Mouse (Mus musculus): Measurements from ENCODE around the gene Gm13289. TPM values are rescaled to one million over a fixed set of nuclear protein-coding genes. Genes with fewer than 3 reads are reported as not detected.

The Gm13289 gene
- polyA plus RNA-seq, 1 experiment from 2014 or later, result not detected

Other genes with a start within 250 kb of the Gm13289 start
- gene Ifna15, start 218.7 kb upstream of the Gm13289 start, polyA plus RNA-seq (2015; fragmentation: Nextera tagmentation; extraction: Ambion mirVana), result not detected in 2 replicates
- gene Ifna14, start 205.1 kb upstream of the Gm13289 start, polyA plus RNA-seq (2015; fragmentation: Nextera tagmentation; extraction: Ambion mirVana), result not detected in 2 replicates
- gene Ifna9, start 184.5 kb upstream of the Gm13289 start, polyA plus RNA-seq (2015; fragmentation: Nextera tagmentation; extraction: Ambion mirVana), result not detected in 2 replicates
- not detected in 2 replicates for gene Ifna12, start 173.5 kb upstream of the Gm13289 start, polyA plus RNA-seq (2015; fragmentation: Nextera tagmentation; extraction: Ambion mirVana)
- not detected in 2 replicates for gene C87499, start 142.5 kb upstream of the Gm13289 start, polyA plus RNA-seq (2015; fragmentation: Nextera tagmentation; extraction: Ambion mirVana)
- not detected in 2 replicates for gene Ifna13, start 132.5 kb upstream of the Gm13289 start, polyA plus RNA-seq (2015; fragmentation: Nextera tagmentation; extraction: Ambion mirVana)
- gene Ifna16, start 100.0 kb upstream of the Gm13289 start, polyA plus RNA-seq (2015; fragmentation: Nextera tagmentation; extraction: Ambion mirVana), result not detected in 2 replicates
- not detected in 2 replicates for gene Ifna2, start 93.0 kb upstream of the Gm13289 start, polyA plus RNA-seq (2015; fragmentation: Nextera tagmentation; extraction: Ambion mirVana)
- not detected in 2 replicates for gene Ifnab, start 85.6 kb upstream of the Gm13289 start, polyA plus RNA-seq (2015; fragmentation: Nextera tagmentation; extraction: Ambion mirVana)
- gene Gm26566, start 55.1 kb upstream of the Gm13289 start, polyA plus RNA-seq (2015; fragmentation: Nextera tagmentation; extraction: Ambion mirVana), result 0.84 and 1.0 TPM in 2 replicates
- 111 and 122 TPM in 2 replicates for gene Klhl9, start 54.5 kb upstream of the Gm13289 start, polyA plus RNA-seq (2015; fragmentation: Nextera tagmentation; extraction: Ambion mirVana)
- not detected in 2 replicates for gene Gm13271, start 22.1 kb upstream of the Gm13289 start, polyA plus RNA-seq (2015; fragmentation: Nextera tagmentation; extraction: Ambion mirVana)
- gene Gm13283, start 16.8 kb upstream of the Gm13289 start, polyA plus RNA-seq (2015; fragmentation: Nextera tagmentation; extraction: Ambion mirVana), result 0.22 and 0.63 TPM in 2 replicates
- gene Gm13290, start 3.1 kb upstream of the Gm13289 start, polyA plus RNA-seq (2015; fragmentation: Nextera tagmentation; extraction: Ambion mirVana), result 0.46 and 0.70 TPM in 2 replicates
- not detected in 2 replicates for gene Gm13272, start 2.9 kb downstream of the Gm13289 start, polyA plus RNA-seq (2015; fragmentation: Nextera tagmentation; extraction: Ambion mirVana)
- not detected in 2 replicates for gene Ifnz, start 5.2 kb downstream of the Gm13289 start, polyA plus RNA-seq (2015; fragmentation: Nextera tagmentation; extraction: Ambion mirVana)
- gene Gm13276, start 8.8 kb downstream of the Gm13289 start, polyA plus RNA-seq (2015; fragmentation: Nextera tagmentation; extraction: Ambion mirVana), result not detected in 2 replicates
- not detected in 2 replicates for gene Gm13277, start 11.7 kb downstream of the Gm13289 start, polyA plus RNA-seq (2015; fragmentation: Nextera tagmentation; extraction: Ambion mirVana)
- gene Gm13278, start 14.6 kb downstream of the Gm13289 start, polyA plus RNA-seq (2015; fragmentation: Nextera tagmentation; extraction: Ambion mirVana), result not detected in 2 replicates
- not detected in 2 replicates for gene Gm13275, start 17.6 kb downstream of the Gm13289 start, polyA plus RNA-seq (2015; fragmentation: Nextera tagmentation; extraction: Ambion mirVana)
- not detected in 2 replicates for gene Gm13279, start 20.5 kb downstream of the Gm13289 start, polyA plus RNA-seq (2015; fragmentation: Nextera tagmentation; extraction: Ambion mirVana)
- 0.58 and 1.4 TPM in 2 replicates for gene Gm13285, start 22.7 kb downstream of the Gm13289 start, polyA plus RNA-seq (2015; fragmentation: Nextera tagmentation; extraction: Ambion mirVana)
- not detected in 2 replicates for gene Gm13287, start 26.3 kb downstream of the Gm13289 start, polyA plus RNA-seq (2015; fragmentation: Nextera tagmentation; extraction: Ambion mirVana)
- 0.11 TPM in 1 of 2 replicates, not detected in the other for gene Gm13288, start 28.6 kb downstream of the Gm13289 start, polyA plus RNA-seq (2015; fragmentation: Nextera tagmentation; extraction: Ambion mirVana)
- not detected in 2 replicates for gene Ifna7, start 39.3 kb downstream of the Gm13289 start, polyA plus RNA-seq (2015; fragmentation: Nextera tagmentation; extraction: Ambion mirVana)
- not detected in 2 replicates for gene Ifna11, start 43.0 kb downstream of the Gm13289 start, polyA plus RNA-seq (2015; fragmentation: Nextera tagmentation; extraction: Ambion mirVana)
- gene Ifna6, start 50.5 kb downstream of the Gm13289 start, polyA plus RNA-seq (2015; fragmentation: Nextera tagmentation; extraction: Ambion mirVana), result not detected in 2 replicates
- not detected in 2 replicates for gene Ifna5, start 58.6 kb downstream of the Gm13289 start, polyA plus RNA-seq (2015; fragmentation: Nextera tagmentation; extraction: Ambion mirVana)
- not detected in 2 replicates for gene Ifna4, start 64.9 kb downstream of the Gm13289 start, polyA plus RNA-seq (2015; fragmentation: Nextera tagmentation; extraction: Ambion mirVana)
- not detected in 2 replicates for gene Ifna1, start 73.2 kb downstream of the Gm13289 start, polyA plus RNA-seq (2015; fragmentation: Nextera tagmentation; extraction: Ambion mirVana)
- gene Ifne, start 103.3 kb downstream of the Gm13289 start, polyA plus RNA-seq (2015; fragmentation: Nextera tagmentation; extraction: Ambion mirVana), result not detected in 2 replicates

Data from embryonic facial prominence, embryonic 13.5 days (tissue).